Comparison of ENCODE assay signal across 10 mouse cellular contexts in the genomic region with DNA sequence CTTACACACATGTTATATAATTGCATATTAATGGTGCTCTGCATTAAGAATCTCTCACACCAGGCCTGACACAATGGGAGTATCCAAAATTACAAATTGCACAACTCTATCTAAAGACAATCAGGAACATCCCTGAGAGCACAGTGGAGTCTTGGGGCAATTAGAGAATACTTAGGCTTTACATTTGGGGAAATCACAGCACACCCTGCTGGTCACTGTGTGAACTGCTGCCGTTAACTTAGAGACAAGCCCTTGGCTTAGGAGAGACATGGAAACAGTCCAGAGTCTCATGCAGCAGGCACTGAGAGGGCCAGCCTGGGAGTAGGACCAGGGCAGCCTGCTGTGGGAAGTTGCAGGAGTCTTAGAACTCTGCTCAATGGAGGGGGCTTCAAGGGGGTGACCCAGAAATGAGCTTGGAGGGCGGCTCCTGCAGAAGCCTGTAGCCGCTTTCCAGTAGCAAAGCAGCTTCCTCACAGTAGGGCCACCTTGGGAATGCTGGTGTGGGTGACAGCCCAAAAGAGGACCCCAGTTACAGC. TPM values are rescaled to one million over a fixed set of nuclear protein-coding genes. Genes with fewer than 3 reads are reported as not detected.
A peak's percentile ranks its signal among the peaks of the same experiment; 100 is the strongest.
DNase-seq lines count a peak whose midpoint lies in the region; ATAC-seq and TF ChIP-seq lines count a peak whose summit lies in the region.
"Had no signal": no experiment of that assay in that cellular context is flagged by ENCODE, and none has a peak within 500 bp of the region (broad histone marks: within the 10 kb centered on the region; RNA-seq: fewer than 3 reads in every experiment).

No protein-coding gene starts in this region.

- peak; percentile 80 for TF ChIP-seq CTCF in Patski (IDR thresholded peaks at IDR 0.05)
- TF ChIP-seq CTCF in midbrain, postnatal 0 days (IDR thresholded peaks at IDR 0.05), result peak; percentile 68

- peak; percentile 11 for DNase-seq in kidney, adult 11 months
- DNase-seq in CD8-positive naive resting alpha-beta T cell, adult 2 months (ENCODE audit: low read depth in 2 of 2, low spot score in 2 of 2), result peak; percentile 39 to 56
- no peak for DNase-seq in Patski (ENCODE audit: low read depth, low spot score)
- DNase-seq in kidney, postnatal 10 days, result peak; percentile 47
- peak; percentile 23 for DNase-seq in midbrain, postnatal 0 days (ENCODE audit: low spot score)
- DNase-seq in yolk sac, embryonic 10.5 days (ENCODE audit: low spot score), result no peak

- no peak overlapping the region for H3K9ac ChIP-seq in kidney, embryonic 14.5 days (ENCODE audit: low read depth, low read length)
- no peak overlapping the region for H3K9ac ChIP-seq in midbrain, postnatal 0 days (replicated peaks; ENCODE audit: low read length, poor library complexity, severe bottlenecking)
- H3K9ac ChIP-seq: heart, embryonic 15.5 days; midbrain, embryonic 12.5 days had no signal

- POLR2A ChIA-PET in Patski (lab: Charles Lee), result no interaction called here

- no peaks in the 10 kb centered on the region for H3K4me1 ChIP-seq in kidney, embryonic 14.5 days (ENCODE audit: control insufficient read depth, insufficient read depth, low read length)
- no peaks in the 10 kb centered on the region for H3K4me1 ChIP-seq in midbrain, postnatal 0 days (ENCODE audit: insufficient read depth, low read length)
- H3K4me1 ChIP-seq: heart, embryonic 15.5 days; midbrain, embryonic 12.5 days had no signal

- H3K27me3 ChIP-seq in kidney, embryonic 14.5 days (ENCODE audit: control insufficient read depth, insufficient read depth, low read length), result no peaks in the 10 kb centered on the region
- H3K27me3 ChIP-seq in Patski, result peaks cover 5% of the 10 kb centered on the region
- H3K27me3 ChIP-seq in midbrain, postnatal 0 days (ENCODE audit: insufficient read depth, low read length), result no peaks in the 10 kb centered on the region
- H3K27me3 ChIP-seq: heart, embryonic 15.5 days; midbrain, embryonic 12.5 days had no signal

- H3K4me3 ChIP-seq in kidney, embryonic 14.5 days (ENCODE audit: low read length), result no peak overlapping the region
- no peak overlapping the region for H3K4me3 ChIP-seq in midbrain, postnatal 0 days (ENCODE audit: low read depth, low read length)
- H3K4me3 ChIP-seq: heart, embryonic 15.5 days; midbrain, embryonic 12.5 days had no signal

- H3K9me3 ChIP-seq in kidney, embryonic 14.5 days (ENCODE audit: control insufficient read depth, low read length), result peaks cover 6% of the 10 kb centered on the region; the same call in 1 of the 2 replicates
- peaks cover 6% of the 10 kb centered on the region; the same call in 1 of the 2 replicates for H3K9me3 ChIP-seq in midbrain, postnatal 0 days (ENCODE audit: low read length)

- 67% methylated on average over 3 of the region's 3 CpGs for WGBS in kidney, embryonic 14.5 days
- 63% methylated on average over 3 of the region's 3 CpGs for WGBS in midbrain, postnatal 0 days

- ATAC-seq in kidney, embryonic 14.5 days (ENCODE audit: low FRiP score, low TSS enrichment), result no peak
- ATAC-seq in Patski, result no peak
- peak; percentile 79 for ATAC-seq in common myeloid progenitor, adult 5-6 weeks (replicated peaks; ENCODE audit: low read depth, poor library complexity, severe bottlenecking)
- ATAC-seq in midbrain, postnatal 0 days (ENCODE audit: low FRiP score), result no peak

- no peaks in the 10 kb centered on the region for H3K36me3 ChIP-seq in kidney, embryonic 14.5 days (ENCODE audit: control insufficient read depth, insufficient read depth, low read length)
- no peaks in the 10 kb centered on the region for H3K36me3 ChIP-seq in midbrain, postnatal 0 days (ENCODE audit: insufficient read depth, low read length)
- H3K36me3 ChIP-seq: heart, embryonic 15.5 days; midbrain, embryonic 12.5 days had no signal

- in situ Hi-C loops in Patski (cut with MboI; ENCODE audit: low pct_unique_long_range_greater_than_20kb), result no loop called here

- H3K27ac ChIP-seq in kidney, embryonic 14.5 days (ENCODE audit: low read depth, low read length), result no peak overlapping the region
- no peak overlapping the region for H3K27ac ChIP-seq in midbrain, postnatal 0 days (ENCODE audit: low read depth, low read length)
- H3K27ac ChIP-seq: heart, embryonic 15.5 days; midbrain, embryonic 12.5 days had no signal

- CTCF ChIA-PET in Patski (lab: Charles Lee), result interaction anchor here (0.8 to 1.5 kb wide), 3 partner anchors 10 to 57 kb away, joined by 3 to 6 read pairs (median 4); no protein-coding TSS in a partner anchor

- no peak overlapping the region for H3K4me2 ChIP-seq in kidney, embryonic 14.5 days (replicated peaks; ENCODE audit: low read depth, low read length)
- H3K4me2 ChIP-seq in midbrain, postnatal 0 days (ENCODE audit: low read depth, low read length, poor library complexity, severe bottlenecking), result no peak overlapping the region
- H3K4me2 ChIP-seq: heart, embryonic 15.5 days; midbrain, embryonic 12.5 days had no signal

RNA-seq across cellular contexts. Expression of gene Oas1f, which starts 2.5 kb away (rescaled TPM):
- polyA plus RNA-seq in kidney, embryonic 14.5 days (2014; fragmentation: Nextera tagmentation; extraction: Ambion mirVana), result not detected in 2 replicates
- not detected for polyA plus RNA-seq in Patski (2021)
- total RNA-seq in common myeloid progenitor, adult 5-6 weeks (2017), result not detected in 2 replicates
- total RNA-seq in midbrain, postnatal 0 days (2014; rRNA removed), result not detected in 2 replicates
- polyA plus RNA-seq in midbrain, postnatal 0 days (2015; fragmentation: Nextera tagmentation; extraction: Ambion mirVana), result not detected in 2 replicates
- polyA plus RNA-seq: heart, embryonic 15.5 days; midbrain, embryonic 12.5 days had no signal

RNA-seq across cellular contexts. Expression of gene Oas1h, which starts 11.6 kb away (rescaled TPM):
- not detected in 2 replicates for polyA plus RNA-seq in kidney, embryonic 14.5 days (2014; fragmentation: Nextera tagmentation; extraction: Ambion mirVana)
- not detected for polyA plus RNA-seq in Patski (2021)
- total RNA-seq in common myeloid progenitor, adult 5-6 weeks (2017), result not detected in 2 replicates
- total RNA-seq in midbrain, postnatal 0 days (2014; rRNA removed), result not detected in 2 replicates
- not detected in 2 replicates for polyA plus RNA-seq in midbrain, postnatal 0 days (2015; fragmentation: Nextera tagmentation; extraction: Ambion mirVana)
- polyA plus RNA-seq: heart, embryonic 15.5 days; midbrain, embryonic 12.5 days had no signal

RNA-seq across cellular contexts. Expression of gene Oas1c, which starts 37.4 kb away (rescaled TPM):
- 0.30 and 0.63 TPM in 2 replicates for polyA plus RNA-seq in kidney, embryonic 14.5 days (2014; fragmentation: Nextera tagmentation; extraction: Ambion mirVana)
- 1.9 TPM for polyA plus RNA-seq in Patski (2021)
- 0.78 and 3.1 TPM in 2 replicates for total RNA-seq in common myeloid progenitor, adult 5-6 weeks (2017)
- 0.71 and 0.99 TPM in 2 replicates for total RNA-seq in midbrain, postnatal 0 days (2014; rRNA removed)
- polyA plus RNA-seq in midbrain, postnatal 0 days (2015; fragmentation: Nextera tagmentation; extraction: Ambion mirVana), result 0.59 and 0.62 TPM in 2 replicates

RNA-seq across cellular contexts. Expression of gene Oas1g, which starts 37.7 kb away (rescaled TPM):
- 0.10 and 0.45 TPM in 2 replicates for polyA plus RNA-seq in kidney, embryonic 14.5 days (2014; fragmentation: Nextera tagmentation; extraction: Ambion mirVana)
- 0.04 TPM for polyA plus RNA-seq in Patski (2021)
- 1.1 and 3.4 TPM in 2 replicates for total RNA-seq in common myeloid progenitor, adult 5-6 weeks (2017)
- 0.52 and 1.2 TPM in 2 replicates for total RNA-seq in midbrain, postnatal 0 days (2014; rRNA removed)
- 0.26 and 0.28 TPM in 2 replicates for polyA plus RNA-seq in midbrain, postnatal 0 days (2015; fragmentation: Nextera tagmentation; extraction: Ambion mirVana)

RNA-seq across cellular contexts. Expression of gene Oas1e, which starts 54.3 kb away (rescaled TPM):
- polyA plus RNA-seq in kidney, embryonic 14.5 days (2014; fragmentation: Nextera tagmentation; extraction: Ambion mirVana), result not detected in 2 replicates
- not detected for polyA plus RNA-seq in Patski (2021)
- not detected in 2 replicates for total RNA-seq in common myeloid progenitor, adult 5-6 weeks (2017)
- total RNA-seq in midbrain, postnatal 0 days (2014; rRNA removed), result 0.28 and 1.0 TPM in 2 replicates
- polyA plus RNA-seq in midbrain, postnatal 0 days (2015; fragmentation: Nextera tagmentation; extraction: Ambion mirVana), result 0.49 and 0.68 TPM in 2 replicates
- polyA plus RNA-seq: midbrain, embryonic 12.5 days had no signal

Comparison
In these comparisons a context has a peak if more than half of its experiments do, and no peak if none do; other contexts are left out.
1. DNase-seq: peak in kidney, adult 11 months (single experiment), CD8-positive naive resting alpha-beta T cell, adult 2 months (2 of 2), kidney, postnatal 10 days (single experiment) and midbrain, postnatal 0 days (single experiment); none in Patski (single experiment) and yolk sac, embryonic 10.5 days (single experiment).